Mouse (Mus musculus) forebrain, embryonic 16.5 days (tissue): ENCODE measurements around the gene Kcnh1. TPM values are rescaled to one million over a fixed set of nuclear protein-coding genes. Genes with fewer than 3 reads are reported as not detected.

Experiments
- ATAC-seq: fragments of 200-750 bp; cut with Nextera tagmentation; 2 replicates; pipeline ENCODE4 v1.8.0; 2017; ENCODE audit warnings: mild to moderate bottlenecking, moderate library complexity
- H3K27ac ChIP-seq: fragments of 300-500 bp; sonication (generic); 2 replicates; pipeline ENCODE4 v1.5.1; 2014; ENCODE audit warnings: low read length, control low read depth
- H3K27me3 ChIP-seq: fragments of 300-500 bp; sonication (generic); replicated peaks from 2 replicates; pipeline ENCODE4 v1.6.1; 2014; ENCODE audit warnings: low read length; ENCODE audit not compliant: control insufficient read depth, insufficient read depth
- H3K36me3 ChIP-seq: fragments of 300-500 bp; sonication (generic); 2 replicates; pipeline ENCODE4 v1.6.1; 2014; ENCODE audit not compliant: control insufficient read depth, insufficient read depth
- H3K4me1 ChIP-seq: fragments of 300-500 bp; sonication (generic); replicated peaks from 2 replicates; pipeline ENCODE4 v1.6.1; 2014; ENCODE audit warnings: low read length; ENCODE audit not compliant: control insufficient read depth, insufficient read depth
- H3K4me2 ChIP-seq: fragments of 300-500 bp; sonication (generic); 2 replicates; pipeline ENCODE4 v1.6.1; 2014; ENCODE audit warnings: mild to moderate bottlenecking, low read length, control low read depth
- H3K4me3 ChIP-seq: fragments of 300-500 bp; sonication (generic); replicated peaks from 2 replicates; pipeline ENCODE4 v1.5.1; 2014; ENCODE audit warnings: mild to moderate bottlenecking, low read length, control low read depth
- H3K9ac ChIP-seq: fragments of 300-500 bp; sonication (generic); replicated peaks from 2 replicates; pipeline ENCODE4 v1.6.1; 2014; ENCODE audit warnings: low read depth, low read length, control low read depth
- H3K9me3 ChIP-seq: fragments of 300-500 bp; sonication (generic); 2 replicates; pipeline ENCODE4 v1.6.1; 2016; ENCODE audit warnings: low read length; ENCODE audit not compliant: control insufficient read depth
- WGBS: fragments of 180-500 bp; shearing (Covaris S2); extraction: QIAGEN DNeasy Blood & Tissue Kit; methylation state at CpG from one replicate; pipeline ENCODE4 v1.1.7; 2014; 5-methylcytosine and 5-hydroxymethylcytosine counted together
- polyA plus RNA-seq: library from polyadenylated mRNA; unstranded; fragments of >200 nt; fragmentation: Nextera tagmentation; extraction: Ambion mirVana; gene quantifications from 2 replicates; pipeline ENCODE4 v1.2.1, GENCODE M21; 2015

Kcnh1 gene
- polyA plus RNA-seq, 1 experiment from 2014 or later = 3.0 TPM

DNA sequence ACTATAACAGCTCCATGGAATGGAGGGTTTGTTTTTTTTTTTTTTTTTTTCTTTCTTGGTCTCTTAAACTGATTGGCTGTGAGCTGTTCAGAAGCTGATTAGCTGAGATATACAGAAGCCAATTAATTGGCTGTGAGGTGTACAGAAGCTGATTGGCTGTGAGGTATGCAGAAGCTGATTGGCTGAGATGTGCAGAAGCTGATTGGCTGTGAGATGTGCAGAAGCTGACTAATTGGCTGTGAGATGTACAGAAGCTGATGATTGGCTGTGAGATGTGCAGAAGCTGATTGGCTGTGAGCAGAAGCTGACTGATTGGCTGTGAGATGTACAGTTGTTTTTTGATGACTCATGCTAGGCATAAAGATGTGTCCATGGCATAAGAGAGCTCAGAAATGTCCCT, 259.9 kb downstream of the Kcnh1 start:
- Histone ChIP-seq H3K4me2 (no peak overlapping the region), H3K9me3 (no peaks in the 10 kb centered on the region), H3K36me3 (no peaks in the 10 kb centered on the region), H3K4me3 (no peak overlapping the region), H3K4me1 (no peaks in the 10 kb centered on the region), H3K27me3 (no peaks in the 10 kb centered on the region), H3K9ac (no peak overlapping the region), H3K27ac (no peak overlapping the region)
- no peak for ATAC-seq

- WGBS = 77% methylated on average over 4 of the region's 4 CpGs
- ATAC-seq = no peak
- Histone ChIP-seq H3K27me3 (no peaks in the 10 kb centered on the region), H3K4me2 (no peak overlapping the region), H3K9me3 (no peaks in the 10 kb centered on the region), H3K27ac (no peak overlapping the region), H3K4me3 (no peak overlapping the region), H3K36me3 (no peaks in the 10 kb centered on the region), H3K4me1 (no peaks in the 10 kb centered on the region), H3K9ac (no peak overlapping the region)
Observed at GRCm38 (mm10) chr1:192451722-192452121, 261.1 kb downstream of the Kcnh1 start.

GRCm38 (mm10) chr1:192454501-192454900, 263.9 kb downstream of the Kcnh1 start:
- H3K4me2 ChIP-seq = no peak overlapping the region
- no peaks in the 10 kb centered on the region for H3K36me3 ChIP-seq
- H3K27me3 ChIP-seq = no peaks in the 10 kb centered on the region
- no peak overlapping the region for H3K27ac ChIP-seq
- H3K9ac ChIP-seq = no peak overlapping the region
- H3K4me1 ChIP-seq = no peaks in the 10 kb centered on the region
- no peak for ATAC-seq
- 72% methylated on average over 1 of the region's 1 CpGs for WGBS
- no peak overlapping the region for H3K4me3 ChIP-seq
- H3K9me3 ChIP-seq = no peaks in the 10 kb centered on the region

- 52% methylated on average over 4 of the region's 4 CpGs for WGBS
- H3K9ac ChIP-seq = no peak overlapping the region
- H3K4me2 ChIP-seq = no peak overlapping the region
- H3K9me3 ChIP-seq = no peaks in the 10 kb centered on the region
- H3K27ac ChIP-seq = no peak overlapping the region
- H3K4me1 ChIP-seq = no peaks in the 10 kb centered on the region
- ATAC-seq = no peak
- H3K27me3 ChIP-seq = no peaks in the 10 kb centered on the region
- no peaks in the 10 kb centered on the region for H3K36me3 ChIP-seq
- H3K4me3 ChIP-seq = no peak overlapping the region
Observed at GRCm38 (mm10) chr1:192454981-192455380, 264.4 kb downstream of the Kcnh1 start.

- Histone ChIP-seq H3K36me3 (no peaks in the 10 kb centered on the region), H3K9me3 (no peaks in the 10 kb centered on the region), H3K4me3 (no peak overlapping the region), H3K4me1 (no peaks in the 10 kb centered on the region), H3K9ac (no peak overlapping the region), H3K27ac (no peak overlapping the region), H3K4me2 (no peak overlapping the region), H3K27me3 (no peaks in the 10 kb centered on the region)
- ATAC-seq = no peak
- 62% methylated on average over 3 of the region's 3 CpGs for WGBS
Observed at GRCm38 (mm10) chr1:192457037-192457436, 266.5 kb downstream of the Kcnh1 start.

DNA sequence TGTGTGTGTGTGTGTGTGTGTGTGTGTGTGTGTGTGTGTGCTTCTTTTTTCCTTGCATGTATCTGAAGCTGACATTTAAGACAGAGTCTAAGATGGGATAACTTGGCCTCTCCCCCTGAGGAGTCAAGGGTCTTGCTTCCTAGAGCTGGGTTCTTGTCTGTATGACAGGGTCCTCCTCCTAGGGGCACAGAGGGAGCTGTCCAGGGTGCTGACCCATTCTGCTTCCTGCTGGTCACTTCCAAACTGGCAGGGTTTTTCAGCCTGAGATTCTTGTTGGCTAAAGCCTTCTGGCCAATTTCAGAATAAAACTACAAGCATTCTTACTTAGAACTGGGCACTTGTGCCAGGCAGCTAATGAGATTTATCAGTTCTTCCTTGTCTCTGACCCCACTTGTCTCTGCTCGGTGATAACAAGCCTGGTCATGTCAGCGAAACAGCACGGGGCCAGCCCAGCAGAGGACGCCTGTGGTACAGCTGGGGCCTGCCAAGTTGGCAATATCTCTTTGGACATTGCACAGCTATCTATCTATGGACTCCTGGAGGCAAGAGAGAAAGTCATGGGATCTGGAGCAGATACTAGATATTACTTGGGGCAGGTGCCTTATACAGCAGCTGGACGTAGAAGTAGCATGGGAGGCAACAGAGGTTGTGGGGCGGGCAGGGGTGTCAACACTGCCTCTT, 267.1 kb downstream of the Kcnh1 start:
- Histone ChIP-seq H3K4me2 (no peak overlapping the region), H3K4me1 (no peaks in the 10 kb centered on the region), H3K27me3 (no peaks in the 10 kb centered on the region), H3K9me3 (no peaks in the 10 kb centered on the region), H3K36me3 (no peaks in the 10 kb centered on the region), H3K4me3 (no peak overlapping the region), H3K9ac (no peak overlapping the region), H3K27ac (no peak overlapping the region)
- ATAC-seq = no peak
- WGBS = 73% methylated on average over 6 of the region's 6 CpGs

DNA sequence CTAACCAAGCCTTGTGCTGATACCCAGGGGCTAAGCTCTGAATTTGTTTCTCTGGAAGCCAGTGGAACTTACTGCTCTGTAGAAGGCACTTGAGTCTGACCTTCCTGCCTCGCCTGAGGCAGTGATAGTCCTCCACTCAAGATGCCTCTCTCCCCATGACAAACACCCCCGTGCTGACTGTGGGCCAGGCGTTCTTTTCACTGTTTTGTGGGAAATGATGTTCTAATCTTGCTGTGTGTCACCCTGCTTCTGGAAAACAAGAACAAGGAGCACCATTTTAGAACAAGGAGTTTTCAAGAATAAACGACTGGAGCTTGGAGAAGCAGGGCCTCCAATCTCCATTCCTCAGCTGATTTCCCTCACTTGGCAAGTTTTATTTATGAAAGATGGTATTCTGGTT, 273.2 kb downstream of the Kcnh1 start:
- Histone ChIP-seq H3K4me3 (no peak overlapping the region), H3K4me1 (no peaks in the 10 kb centered on the region), H3K27ac (no peak overlapping the region), H3K4me2 (no peak overlapping the region), H3K27me3 (no peaks in the 10 kb centered on the region), H3K9ac (no peak overlapping the region), H3K36me3 (no peaks in the 10 kb centered on the region), H3K9me3 (no peaks in the 10 kb centered on the region)
- WGBS = 83% methylated on average over 4 of the region's 4 CpGs
- no peak for ATAC-seq

GRCm38 (mm10) chr1:192472366-192472765, 281.8 kb downstream of the Kcnh1 start:
- Histone ChIP-seq H3K36me3 (no peaks in the 10 kb centered on the region), H3K4me1 (no peaks in the 10 kb centered on the region), H3K27me3 (no peaks in the 10 kb centered on the region), H3K4me3 (no peak overlapping the region), H3K9ac (no peak overlapping the region), H3K9me3 (no peaks in the 10 kb centered on the region), H3K4me2 (no peak overlapping the region), H3K27ac (no peak overlapping the region)
- WGBS = 58% methylated on average over 4 of the region's 4 CpGs
- ATAC-seq = no peak

DNA sequence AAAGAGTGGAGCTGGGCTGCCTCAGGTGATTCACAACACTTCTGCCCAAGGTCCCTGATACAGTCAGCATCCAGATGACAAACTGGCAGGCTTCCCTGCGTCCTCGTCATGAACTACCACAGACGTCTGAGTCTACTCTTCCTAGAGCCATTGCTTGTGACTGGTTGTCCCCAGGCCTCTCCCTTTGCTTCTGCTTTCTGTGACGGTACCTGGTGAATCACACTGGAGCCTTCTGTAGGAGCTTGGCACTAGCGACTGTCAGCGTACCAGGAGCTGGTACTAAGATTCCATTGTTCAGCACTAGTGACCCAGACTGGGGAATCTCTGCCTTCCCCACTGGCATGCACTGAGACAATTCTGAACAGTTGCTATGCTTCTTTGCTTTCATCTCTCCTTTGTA, 282.6 kb downstream of the Kcnh1 start:
- no peak overlapping the region for H3K4me2 ChIP-seq
- H3K27me3 ChIP-seq = no peaks in the 10 kb centered on the region
- no peak for ATAC-seq
- H3K36me3 ChIP-seq = no peaks in the 10 kb centered on the region
- WGBS = 91% methylated on average over 6 of the region's 6 CpGs
- H3K9ac ChIP-seq = no peak overlapping the region
- no peak overlapping the region for H3K4me3 ChIP-seq
- no peak overlapping the region for H3K27ac ChIP-seq
- no peaks in the 10 kb centered on the region for H3K9me3 ChIP-seq
- no peaks in the 10 kb centered on the region for H3K4me1 ChIP-seq

DNA sequence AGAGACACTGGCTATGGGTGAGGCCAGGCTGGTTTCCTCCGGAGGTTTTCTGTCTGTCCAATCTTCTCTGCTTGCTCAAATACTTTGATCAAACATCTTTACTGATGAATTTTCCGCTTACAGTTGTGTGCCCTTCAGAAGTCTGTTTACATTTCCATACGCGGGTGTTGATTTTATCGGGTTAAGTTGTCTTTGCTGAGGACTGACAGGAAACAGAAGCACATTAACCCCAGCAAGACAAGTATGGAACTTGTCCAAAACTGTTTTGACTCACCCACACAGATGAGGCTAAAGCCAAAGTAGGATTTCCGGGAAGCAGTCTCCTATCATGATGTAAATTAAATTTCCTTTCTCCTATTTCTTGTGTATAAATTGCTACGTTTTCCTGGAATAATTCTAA, 286.1 kb downstream of the Kcnh1 start:
- no peak for ATAC-seq
- Histone ChIP-seq H3K27me3 (no peaks in the 10 kb centered on the region), H3K4me3 (no peak overlapping the region), H3K4me2 (no peak overlapping the region), H3K9ac (no peak overlapping the region), H3K9me3 (no peaks in the 10 kb centered on the region), H3K4me1 (no peaks in the 10 kb centered on the region), H3K36me3 (no peaks in the 10 kb centered on the region), H3K27ac (no peak overlapping the region)
- WGBS = 82% methylated on average over 7 of the region's 7 CpGs
